Mouse (Mus musculus): ENCODE measurements around the gene Tnnt2. TPM values are rescaled to one million over a fixed set of nuclear protein-coding genes. Genes with fewer than 3 reads are reported as not detected.

Tnnt2 gene
- polyA plus RNA-seq, 1 experiment from 2014 or later, result 5.1 TPM

DNA sequence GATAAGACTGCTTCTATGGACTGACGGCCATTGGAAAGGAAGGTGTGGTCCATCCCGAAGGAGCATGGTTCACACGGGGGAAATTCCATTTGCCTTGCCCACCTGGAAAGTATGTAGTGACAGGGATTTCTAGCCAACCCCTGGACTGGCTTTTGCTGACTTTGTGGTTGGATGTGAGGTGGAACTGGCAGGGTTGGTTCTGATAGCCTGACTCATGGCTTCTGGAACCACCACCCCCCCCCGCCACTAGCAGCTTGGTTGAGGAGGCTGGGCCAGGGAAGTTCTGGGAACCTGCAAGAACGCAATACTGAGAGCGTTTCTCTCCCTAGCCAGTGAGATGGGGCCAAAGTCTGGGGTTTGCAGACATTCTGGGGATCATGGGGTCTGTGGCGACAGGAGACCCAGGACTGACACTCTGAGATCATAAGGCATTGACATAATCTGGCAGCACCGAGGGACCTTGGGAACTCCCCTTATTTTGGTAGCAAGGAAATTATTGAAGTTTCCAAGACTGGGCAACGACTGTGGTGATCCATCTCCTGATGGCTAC, 27.7 kb downstream of the Tnnt2 start:
- Histone ChIP-seq H3K4me3 (no peak overlapping the region), H3K27ac (no peak overlapping the region), H3K4me2 (replicated peaks) (no peak overlapping the region), H3K9ac (no peak overlapping the region), H3K36me3 (no peaks in the 10 kb centered on the region), H3K27me3 (peaks cover 4% of the 10 kb centered on the region; the same call in 1 of the 2 replicates), H3K4me1 (no peaks in the 10 kb centered on the region), H3K9me3 (replicated peaks) (no peaks in the 10 kb centered on the region)
- ATAC-seq (ENCODE audit: low FRiP score), result no peak
- 80% methylated on average over 9 of the region's 9 CpGs for WGBS

DNA sequence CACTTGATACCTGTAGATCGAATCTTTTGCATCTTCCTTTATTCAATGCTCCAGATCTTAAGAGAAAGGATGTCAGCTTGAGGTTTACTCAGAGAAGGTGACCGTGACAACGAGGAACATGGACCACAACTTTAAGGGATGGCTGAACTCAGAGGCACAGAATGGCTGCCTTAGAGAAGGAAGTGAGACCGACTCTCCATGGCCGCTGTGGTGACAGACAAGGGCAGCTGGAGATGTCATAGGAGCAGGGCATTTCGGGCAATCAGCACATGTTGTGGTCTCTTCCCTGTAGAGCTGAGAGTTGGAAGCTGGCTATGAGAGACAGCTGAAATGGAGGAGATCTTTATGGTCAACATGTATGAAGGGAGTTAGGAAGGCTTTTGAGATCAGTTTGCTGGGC, 28.7 kb downstream of the Tnnt2 start:
- Histone ChIP-seq H3K36me3 (no peaks in the 10 kb centered on the region), H3K27ac (no peak overlapping the region), H3K4me3 (no peak overlapping the region), H3K9me3 (replicated peaks) (no peaks in the 10 kb centered on the region), H3K9ac (no peak overlapping the region), H3K27me3 (peaks cover 4% of the 10 kb centered on the region; the same call in 1 of the 2 replicates), H3K4me1 (no peaks in the 10 kb centered on the region), H3K4me2 (replicated peaks) (no peak overlapping the region)
- no peak for ATAC-seq (ENCODE audit: low FRiP score)
- WGBS, result 84% methylated on average over 6 of the region's 6 CpGs

DNA sequence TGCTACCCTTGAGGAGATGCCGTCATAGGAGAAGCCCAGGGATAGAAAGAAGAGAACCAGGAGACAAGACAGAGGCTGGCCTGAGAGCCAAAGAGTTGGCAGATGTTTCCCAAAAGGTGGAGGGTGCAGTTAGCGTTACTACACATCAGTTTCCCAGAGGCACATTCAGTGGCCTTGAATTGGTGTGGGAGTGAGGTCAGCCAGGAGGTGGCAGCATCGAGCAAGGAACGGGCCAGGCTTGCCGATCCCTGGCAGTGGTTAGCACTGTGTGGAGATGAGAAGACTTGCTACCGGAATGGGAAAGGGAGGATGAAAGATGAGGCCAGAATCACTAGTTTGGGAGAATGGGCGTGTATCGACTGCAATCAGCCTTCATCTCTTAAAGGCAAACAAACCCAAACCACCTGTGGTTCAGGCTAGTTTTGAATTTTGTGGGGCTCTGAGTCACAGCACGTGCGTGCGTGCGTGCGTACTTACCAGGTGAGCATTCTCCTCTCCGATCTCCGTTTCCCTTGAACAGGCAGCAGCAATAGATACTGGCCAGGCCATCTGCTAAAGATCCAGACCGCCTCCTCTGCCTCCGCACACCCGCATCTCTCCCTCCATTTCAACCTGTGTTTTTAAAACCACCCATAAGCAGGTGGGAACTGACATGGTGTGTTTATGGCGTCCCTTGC, 29.5 kb downstream of the Tnnt2 start:
- peak; percentile 64; the same call in 1 of the 2 replicates for ATAC-seq (ENCODE audit: low FRiP score)
- 51% methylated on average over 19 of the region's 19 CpGs for WGBS
- no peak overlapping the region for H3K9ac ChIP-seq
- H3K27me3 ChIP-seq, result peaks cover 4% of the 10 kb centered on the region; the same call in 1 of the 2 replicates
- H3K27ac ChIP-seq, result no peak overlapping the region
- no peaks in the 10 kb centered on the region for H3K36me3 ChIP-seq
- no peak overlapping the region for H3K4me2 ChIP-seq (replicated peaks)
- no peaks in the 10 kb centered on the region for H3K9me3 ChIP-seq (replicated peaks)
- no peak overlapping the region for H3K4me3 ChIP-seq
- no peaks in the 10 kb centered on the region for H3K4me1 ChIP-seq

DNA sequence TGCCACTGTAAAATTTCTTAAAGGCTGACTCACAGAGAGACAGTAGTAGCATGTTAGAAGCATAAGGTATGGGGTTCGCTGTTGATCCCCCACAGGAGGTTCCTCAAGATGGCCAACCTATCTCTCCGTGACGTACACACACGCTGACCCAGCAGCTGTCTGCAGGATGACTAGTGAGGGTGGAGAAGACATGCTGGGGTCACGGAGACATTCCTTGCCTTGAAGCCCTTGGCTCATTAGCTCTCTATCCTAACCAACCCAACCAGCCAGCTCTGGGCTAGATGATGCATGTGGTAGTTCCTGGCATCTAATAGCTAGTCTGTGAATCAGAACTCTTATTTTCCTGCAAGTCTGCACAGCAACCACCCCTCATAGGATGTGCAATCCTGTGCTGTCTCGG, 32.4 kb downstream of the Tnnt2 start:
- Histone ChIP-seq H3K4me2 (replicated peaks) (no peak overlapping the region), H3K4me3 (no peak overlapping the region), H3K9ac (no peak overlapping the region), H3K36me3 (no peaks in the 10 kb centered on the region), H3K27me3 (peaks cover 4% of the 10 kb centered on the region; the same call in 1 of the 2 replicates), H3K27ac (no peak overlapping the region), H3K9me3 (replicated peaks) (no peaks in the 10 kb centered on the region), H3K4me1 (no peaks in the 10 kb centered on the region)
- WGBS, result 93% methylated on average over 6 of the region's 6 CpGs
- ATAC-seq (ENCODE audit: low FRiP score), result no peak

DNA sequence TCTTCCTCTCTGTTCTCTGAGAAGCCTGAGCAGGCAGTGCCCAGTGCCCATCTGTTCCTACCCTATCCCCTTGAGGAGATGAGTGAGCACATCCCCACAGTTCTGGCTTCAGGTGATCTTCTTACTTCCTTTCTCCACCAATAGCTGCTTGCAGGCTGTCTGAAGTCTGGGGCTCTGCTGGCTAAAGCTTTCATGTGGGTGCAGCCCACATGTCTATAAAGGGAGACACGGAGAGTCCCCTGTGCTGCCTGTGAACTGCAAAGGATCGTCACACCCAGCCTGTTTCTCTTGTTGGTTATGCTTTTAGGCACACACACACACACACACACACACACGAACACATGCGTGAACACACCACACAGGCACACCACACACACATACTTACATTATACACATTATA, 36.8 kb downstream of the Tnnt2 start:
- Histone ChIP-seq H3K4me1 (no peaks in the 10 kb centered on the region), H3K4me2 (replicated peaks) (no peak overlapping the region), H3K9me3 (replicated peaks) (no peaks in the 10 kb centered on the region), H3K36me3 (no peaks in the 10 kb centered on the region), H3K9ac (no peak overlapping the region), H3K27ac (no peak overlapping the region), H3K27me3 (no peaks in the 10 kb centered on the region; the same call in 1 of the 2 replicates), H3K4me3 (no peak overlapping the region)
- WGBS, result 92% methylated on average over 4 of the region's 4 CpGs
- no peak for ATAC-seq (ENCODE audit: low FRiP score)

DNA sequence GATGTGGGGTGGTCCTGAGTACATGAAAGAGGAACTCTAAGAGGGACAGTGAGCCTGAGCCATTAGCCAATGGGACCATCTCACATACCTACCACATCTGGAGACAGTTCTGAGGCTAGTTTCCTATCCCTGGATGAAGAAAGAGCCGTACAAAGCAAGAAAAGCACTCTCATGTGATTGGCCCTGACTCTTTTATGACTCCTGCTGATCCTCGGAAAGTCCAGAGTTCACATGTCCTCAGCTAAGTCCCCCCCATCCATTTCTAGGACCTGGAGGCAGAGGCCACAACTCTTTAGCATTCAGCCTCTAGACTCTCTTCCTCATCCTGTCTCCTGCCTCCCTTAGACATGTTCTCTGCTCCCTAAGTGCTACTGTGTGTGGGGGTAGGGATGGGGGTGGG, 41.1 kb downstream of the Tnnt2 start:
- no peak for ATAC-seq (ENCODE audit: low FRiP score)
- Histone ChIP-seq H3K4me2 (replicated peaks) (no peak overlapping the region), H3K27ac (no peak overlapping the region), H3K36me3 (no peaks in the 10 kb centered on the region), H3K9me3 (replicated peaks) (no peaks in the 10 kb centered on the region), H3K4me1 (no peaks in the 10 kb centered on the region), H3K9ac (no peak overlapping the region), H3K27me3 (no peaks in the 10 kb centered on the region; the same call in 1 of the 2 replicates), H3K4me3 (no peak overlapping the region)
- WGBS, result 68% methylated on average over 2 of the region's 2 CpGs

DNA sequence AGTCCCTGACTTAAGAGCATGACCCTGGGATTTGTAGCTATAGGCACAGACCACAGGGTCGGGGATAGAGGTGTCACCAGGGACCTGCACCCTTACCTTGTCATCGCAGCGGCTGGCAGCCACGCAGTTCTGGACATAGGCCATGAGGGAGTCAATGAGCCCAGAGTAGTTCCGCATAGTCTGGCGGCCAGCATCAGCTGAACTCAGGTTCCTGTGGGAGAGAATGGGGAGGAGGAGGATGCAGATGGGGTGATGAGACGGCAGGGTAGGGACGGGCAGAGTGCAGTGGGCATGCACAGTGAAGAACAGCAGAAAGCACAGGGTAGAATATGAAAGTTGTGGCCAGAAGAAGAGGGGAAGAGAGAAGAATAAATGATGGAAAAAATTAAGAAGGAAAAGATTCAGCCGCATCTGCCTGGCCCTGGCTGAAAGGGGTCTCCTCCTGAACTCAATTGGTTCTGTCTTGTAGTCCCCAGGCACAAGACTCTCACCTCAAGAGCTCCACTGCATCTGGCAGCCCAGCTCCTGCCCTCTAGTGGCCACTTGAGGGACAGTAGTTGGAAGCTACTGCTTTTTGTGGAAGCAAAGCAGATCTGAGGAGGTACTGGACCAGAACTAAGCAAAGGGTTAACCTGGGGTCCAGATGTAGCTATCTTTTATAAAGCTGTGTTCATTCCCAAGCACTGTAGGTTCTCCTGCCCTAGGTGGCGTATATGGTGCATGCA, 46.4 kb downstream of the Tnnt2 start:
- Histone ChIP-seq H3K9ac (no peak overlapping the region), H3K4me1 (no peaks in the 10 kb centered on the region), H3K27ac (no peak overlapping the region), H3K27me3 (no peaks in the 10 kb centered on the region), H3K4me3 (no peak overlapping the region), H3K9me3 (replicated peaks) (no peaks in the 10 kb centered on the region), H3K4me2 (replicated peaks) (no peak overlapping the region), H3K36me3 (no peaks in the 10 kb centered on the region)
- WGBS, result 78% methylated on average over 10 of the region's 10 CpGs
- no peak for ATAC-seq (ENCODE audit: low FRiP score)

DNA sequence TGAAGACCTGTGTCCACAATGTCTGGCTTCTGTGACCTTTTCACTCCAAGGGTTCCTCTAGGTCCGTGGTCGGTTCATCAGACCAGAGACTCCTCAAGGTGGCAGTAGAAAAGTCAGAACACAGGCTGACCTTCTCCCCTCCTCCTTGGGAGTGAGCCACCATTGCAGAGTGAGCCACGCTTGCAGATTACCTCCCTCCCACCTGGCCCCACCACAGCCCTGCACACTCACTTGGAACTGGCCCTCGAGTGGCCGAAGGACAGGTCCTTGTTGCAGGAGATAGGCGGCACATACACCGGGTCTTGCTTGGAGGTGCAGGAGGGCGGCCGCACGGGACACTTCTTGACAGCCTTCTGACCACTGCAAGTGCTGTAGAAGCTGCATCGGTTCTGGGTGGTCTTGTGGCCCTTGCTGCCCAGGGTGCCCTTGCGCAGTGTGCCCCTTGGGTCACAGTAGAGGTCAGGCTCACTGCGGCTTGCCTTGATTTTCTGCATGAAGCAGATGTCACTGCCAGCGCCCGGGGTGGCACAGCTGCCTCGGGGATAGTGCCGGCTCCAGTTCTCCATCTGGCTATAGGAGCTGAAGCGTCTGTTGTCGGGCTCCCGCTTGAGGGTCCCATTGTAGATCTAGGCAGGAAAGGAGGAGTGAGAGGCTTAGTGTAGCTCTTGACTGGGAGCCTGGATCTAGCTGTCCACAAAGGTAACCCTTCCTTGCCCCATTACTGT, 53.5 kb downstream of the Tnnt2 start:
- no peak overlapping the region for H3K9ac ChIP-seq
- ATAC-seq (ENCODE audit: low FRiP score), result no peak
- H3K4me1 ChIP-seq, result no peaks in the 10 kb centered on the region
- no peaks in the 10 kb centered on the region for H3K9me3 ChIP-seq (replicated peaks)
- 76% methylated on average over 20 of the region's 20 CpGs for WGBS
- no peaks in the 10 kb centered on the region for H3K27me3 ChIP-seq
- no peaks in the 10 kb centered on the region for H3K36me3 ChIP-seq
- H3K4me2 ChIP-seq (replicated peaks), result no peak overlapping the region
- no peak overlapping the region for H3K27ac ChIP-seq
- H3K4me3 ChIP-seq, result no peak overlapping the region

- WGBS, result 74% methylated on average over 11 of the region's 11 CpGs
Observed at GRCm38 (mm10) chr1:135891424-135892216, 55.5 kb downstream of the Tnnt2 start.

DNA sequence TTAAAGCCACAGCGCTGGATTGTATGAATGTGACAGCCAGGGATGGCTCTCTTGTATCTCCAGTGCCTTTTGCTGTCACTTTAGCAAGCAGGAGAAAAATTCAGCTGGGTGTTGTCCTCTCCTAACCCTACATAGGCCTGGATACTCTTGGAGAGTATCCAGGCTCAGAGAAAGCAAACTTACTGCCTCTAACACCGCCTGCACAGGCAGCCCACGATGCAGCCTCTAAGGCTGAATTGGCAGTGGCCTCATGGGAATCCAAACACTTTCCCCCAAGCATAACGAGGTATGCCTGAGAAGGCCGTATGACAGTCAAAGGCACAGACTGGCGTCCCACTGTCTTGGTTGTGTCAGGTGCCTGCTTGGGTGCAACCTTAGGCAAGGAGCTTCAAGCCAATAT, 56.1 kb downstream of the Tnnt2 start:
- no peak for ATAC-seq (ENCODE audit: low FRiP score)
- Histone ChIP-seq H3K9me3 (replicated peaks) (no peaks in the 10 kb centered on the region), H3K4me3 (no peak overlapping the region), H3K4me1 (no peaks in the 10 kb centered on the region), H3K4me2 (replicated peaks) (no peak overlapping the region), H3K27ac (no peak overlapping the region), H3K27me3 (no peaks in the 10 kb centered on the region), H3K36me3 (no peaks in the 10 kb centered on the region), H3K9ac (no peak overlapping the region)
- 69% methylated on average over 6 of the region's 6 CpGs for WGBS

More at GRCm38 (mm10) chr1:135891424-135892216, 55.5 kb downstream of the Tnnt2 start:
- Histone ChIP-seq H3K36me3 (no peaks in the 10 kb centered on the region), H3K27ac (no peak overlapping the region), H3K9me3 (replicated peaks) (no peaks in the 10 kb centered on the region), H3K4me2 (replicated peaks) (no peak overlapping the region), H3K27me3 (no peaks in the 10 kb centered on the region), H3K4me1 (no peaks in the 10 kb centered on the region), H3K4me3 (no peak overlapping the region), H3K9ac (no peak overlapping the region)
- no peak for ATAC-seq (ENCODE audit: low FRiP score)

DNA sequence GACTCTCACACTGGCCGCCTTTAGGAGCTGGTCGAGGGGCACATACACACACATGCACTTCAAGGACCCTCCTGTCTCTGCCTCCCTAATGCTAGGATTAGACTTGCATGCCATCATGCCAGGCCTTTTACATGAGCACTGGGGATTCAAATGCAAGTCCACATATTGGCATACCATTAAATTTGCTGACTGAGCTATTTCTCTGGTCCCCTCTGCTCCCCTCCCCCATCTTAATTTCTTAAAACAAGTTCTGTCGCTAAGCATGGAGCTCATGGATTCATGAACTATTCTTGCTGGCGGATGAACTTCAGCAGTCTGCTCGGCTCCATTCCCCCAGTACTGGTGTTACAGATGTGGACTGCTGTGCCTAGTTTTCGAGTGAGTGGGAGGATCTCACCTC, 56.6 kb downstream of the Tnnt2 start:
- H3K36me3 ChIP-seq, result no peaks in the 10 kb centered on the region
- ATAC-seq (ENCODE audit: low FRiP score), result no peak
- no peaks in the 10 kb centered on the region for H3K27me3 ChIP-seq
- WGBS, result 86% methylated on average over 6 of the region's 6 CpGs
- H3K4me3 ChIP-seq, result no peak overlapping the region
- H3K27ac ChIP-seq, result no peak overlapping the region
- H3K9ac ChIP-seq, result no peak overlapping the region
- H3K4me1 ChIP-seq, result no peaks in the 10 kb centered on the region
- no peaks in the 10 kb centered on the region for H3K9me3 ChIP-seq (replicated peaks)
- no peak overlapping the region for H3K4me2 ChIP-seq (replicated peaks)

- H3K27me3 ChIP-seq, result no peaks in the 10 kb centered on the region
- no peak overlapping the region for H3K4me2 ChIP-seq (replicated peaks)
- no peaks in the 10 kb centered on the region for H3K9me3 ChIP-seq (replicated peaks)
- no peaks in the 10 kb centered on the region for H3K36me3 ChIP-seq
- 96% methylated on average over 3 of the region's 3 CpGs for WGBS
- no peaks in the 10 kb centered on the region for H3K4me1 ChIP-seq
- no peak overlapping the region for H3K4me3 ChIP-seq
- no peak for ATAC-seq (ENCODE audit: low FRiP score)
- no peak overlapping the region for H3K27ac ChIP-seq
- no peak overlapping the region for H3K9ac ChIP-seq
Observed at GRCm38 (mm10) chr1:135893377-135893776, 57.2 kb downstream of the Tnnt2 start.

Measured in hindbrain, embryonic 12.5 days (tissue).